Mouse (Mus musculus) ES-CJ7 (cell line): ENCODE results near the gene Ptprd.

ENCODE experiments used
- DNase-seq: peaks from one replicate; pipeline ENCODE4 v3.0.0; 2011; ENCODE audit warnings: low read depth, low spot score

Gene Ptprd

DNA sequence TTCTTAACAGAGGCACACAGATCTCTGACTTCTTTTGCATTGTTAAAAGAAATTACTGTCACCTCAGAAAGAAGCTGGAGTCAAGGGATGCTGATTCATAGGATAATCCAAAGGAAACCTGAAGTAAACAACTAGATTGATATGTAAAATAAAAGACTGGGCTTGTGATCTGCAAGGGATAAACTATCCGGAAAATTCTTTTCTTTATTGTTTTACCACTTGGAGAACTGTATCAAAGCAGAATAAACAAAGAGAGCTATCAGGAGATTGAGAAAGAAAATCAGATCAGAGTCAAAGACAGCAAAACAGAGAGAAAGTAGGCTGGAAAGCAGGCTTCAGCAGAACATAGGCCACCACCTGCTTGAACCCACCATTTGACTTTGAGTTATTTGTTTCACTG is 962.0 kb downstream of the Ptprd start:
- peak; percentile 41 for DNase-seq

- DNase-seq = no peak
Measured at GRCm38 (mm10) chr4:77248918-77249317, 962.8 kb downstream of the Ptprd start.

DNA sequence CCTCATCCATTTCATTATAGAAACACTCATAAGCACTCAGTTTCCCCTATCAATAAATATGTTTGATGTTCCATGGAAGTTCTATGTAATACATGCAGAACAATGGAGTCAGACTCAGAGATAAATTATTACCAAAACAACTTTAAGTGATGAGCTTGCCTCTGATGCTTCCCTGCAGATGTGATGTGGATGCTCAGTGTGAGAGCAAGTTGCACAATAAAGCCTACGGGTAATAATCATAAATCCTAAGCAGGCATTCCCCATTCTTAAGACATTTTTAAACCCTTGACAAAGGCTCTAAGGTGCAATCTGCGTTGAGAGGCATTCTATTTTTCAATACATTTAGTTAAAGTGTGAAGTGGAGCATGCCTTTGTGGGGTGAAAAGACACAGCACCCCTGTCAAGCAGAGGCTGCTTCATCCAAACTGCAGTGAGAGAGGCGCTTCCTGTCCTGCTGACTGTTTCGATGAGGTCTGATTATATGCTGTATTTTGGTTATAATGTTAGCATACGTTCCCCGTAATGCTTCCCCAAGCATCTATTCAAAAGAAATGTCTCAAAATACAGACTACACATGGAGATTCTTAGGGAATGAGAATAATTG is 969.8 kb downstream of the Ptprd start:
- DNase-seq = no peak

DNA sequence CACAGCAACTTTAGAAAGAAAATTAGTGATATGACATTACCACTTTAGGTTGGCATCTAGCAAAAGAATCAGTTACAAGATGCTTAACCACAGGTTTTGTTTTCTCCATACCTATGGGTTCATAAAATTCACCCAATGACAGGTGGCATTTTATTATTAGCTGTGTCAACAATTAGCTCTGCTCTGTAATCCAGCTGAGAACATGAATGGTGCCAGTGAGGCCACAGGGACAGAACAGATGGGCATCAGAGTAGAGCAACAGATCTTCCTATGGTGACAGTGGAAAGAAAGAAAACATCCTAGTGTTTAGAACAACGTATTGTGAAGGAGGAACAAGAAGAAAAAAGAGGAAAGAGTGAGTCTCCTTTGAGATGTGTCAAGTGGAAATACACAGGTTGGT is 973.6 kb downstream of the Ptprd start:
- no peak for DNase-seq

DNA sequence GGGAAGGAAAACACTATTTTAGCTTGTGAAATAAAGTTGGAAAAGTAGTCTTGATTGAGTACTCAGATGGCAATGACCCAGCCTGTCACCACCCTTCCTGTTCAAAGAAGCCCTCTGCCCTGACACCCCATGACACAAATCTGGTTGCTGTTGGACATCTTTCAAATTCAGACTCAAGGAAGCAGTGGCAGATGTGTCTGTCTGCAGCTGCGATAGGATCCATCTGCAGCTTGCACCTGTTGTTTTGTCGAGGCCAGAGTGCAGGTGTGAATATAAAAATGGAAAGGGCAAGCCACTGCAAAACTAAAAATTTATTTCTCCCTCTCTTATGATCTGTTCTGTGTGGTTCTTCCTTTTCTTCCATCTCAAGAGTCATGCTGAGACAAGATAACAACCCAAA is 978.5 kb downstream of the Ptprd start:
- no peak for DNase-seq

GRCm38 (mm10) chr4:77168866-77169265 is 1042.9 kb downstream of the Ptprd start:
- DNase-seq = no peak

- no peak for DNase-seq
Measured at GRCm38 (mm10) chr4:77157601-77158000, 1054.2 kb downstream of the Ptprd start.

- no peak for DNase-seq
Measured at GRCm38 (mm10) chr4:77155561-77155960, 1056.2 kb downstream of the Ptprd start.

DNA sequence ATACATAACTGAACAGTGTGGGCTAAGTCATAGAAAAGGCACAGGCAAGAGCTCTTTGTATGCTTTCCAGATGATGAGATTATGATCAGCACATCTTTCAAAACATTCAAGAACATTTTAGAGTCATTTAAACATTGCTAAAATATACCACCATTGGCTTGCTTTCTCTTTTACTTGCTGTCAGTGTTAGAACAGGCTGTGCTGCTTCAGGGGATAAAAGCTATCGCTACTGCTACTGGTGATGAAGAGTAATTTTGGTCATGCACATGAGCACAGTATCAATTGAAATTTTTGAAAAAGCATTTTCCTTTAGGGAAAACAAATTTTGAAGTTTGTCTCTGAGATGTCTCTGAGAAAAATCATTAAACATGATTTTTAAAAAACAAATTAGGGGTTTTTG is 1056.7 kb downstream of the Ptprd start:
- DNase-seq = no peak

DNA sequence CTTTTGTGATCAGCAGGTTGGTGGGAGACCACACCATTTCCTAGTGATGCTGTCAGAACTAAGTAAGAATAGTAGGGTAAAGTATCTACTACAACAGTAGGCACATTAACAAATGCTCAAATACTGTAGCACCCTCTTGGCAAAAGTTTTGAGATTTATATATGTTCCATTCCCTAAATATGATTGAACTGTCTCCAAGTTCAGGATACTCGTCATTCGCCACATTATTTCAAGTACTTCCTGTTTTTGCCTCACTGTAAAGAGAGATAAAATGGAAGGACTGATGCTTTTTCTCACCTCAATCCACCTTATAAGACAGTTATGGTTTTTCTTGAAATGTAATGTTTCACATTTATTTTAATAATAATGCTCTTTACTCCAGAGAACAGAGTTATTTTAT is 1086.9 kb downstream of the Ptprd start:
- no peak for DNase-seq

GRCm38 (mm10) chr4:77110894-77111293 is 1100.9 kb downstream of the Ptprd start:
- no peak for DNase-seq

GRCm38 (mm10) chr4:77107291-77107690 is 1104.5 kb downstream of the Ptprd start:
- DNase-seq = no peak

- DNase-seq = peak; percentile 63
Measured at GRCm38 (mm10) chr4:77083165-77083564, 1128.6 kb downstream of the Ptprd start.

DNA sequence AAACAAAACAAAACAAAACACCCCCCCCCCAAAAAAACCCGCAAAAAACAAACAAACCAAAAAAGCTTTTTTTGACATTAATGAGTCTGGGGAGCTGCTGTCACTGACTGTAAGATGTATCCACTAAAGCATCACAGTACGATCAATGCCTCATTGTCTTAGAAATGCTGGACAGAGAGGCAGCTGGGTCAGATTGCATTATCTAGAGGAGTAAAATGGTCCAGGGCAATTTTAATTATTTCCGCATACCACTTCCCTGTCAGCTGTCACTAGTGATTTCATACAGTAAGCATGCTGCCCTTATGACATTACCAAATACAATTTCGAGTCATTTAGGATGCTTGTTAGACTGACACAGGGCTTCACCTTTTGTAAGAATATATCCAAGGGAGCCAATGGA is 1134.2 kb downstream of the Ptprd start:
- DNase-seq = no peak

- DNase-seq = no peak
Measured at GRCm38 (mm10) chr4:77050536-77051207, 1161.1 kb downstream of the Ptprd start.

GRCm38 (mm10) chr4:77004483-77004882 is 1207.3 kb downstream of the Ptprd start:
- DNase-seq = no peak

- no peak for DNase-seq
Measured at GRCm38 (mm10) chr4:76996172-76996571, 1215.6 kb downstream of the Ptprd start.

GRCm38 (mm10) chr4:76989961-76990360 is 1221.8 kb downstream of the Ptprd start:
- DNase-seq = no peak

- DNase-seq = no peak
Measured at GRCm38 (mm10) chr4:76977056-76977809, 1234.5 kb downstream of the Ptprd start.

DNA sequence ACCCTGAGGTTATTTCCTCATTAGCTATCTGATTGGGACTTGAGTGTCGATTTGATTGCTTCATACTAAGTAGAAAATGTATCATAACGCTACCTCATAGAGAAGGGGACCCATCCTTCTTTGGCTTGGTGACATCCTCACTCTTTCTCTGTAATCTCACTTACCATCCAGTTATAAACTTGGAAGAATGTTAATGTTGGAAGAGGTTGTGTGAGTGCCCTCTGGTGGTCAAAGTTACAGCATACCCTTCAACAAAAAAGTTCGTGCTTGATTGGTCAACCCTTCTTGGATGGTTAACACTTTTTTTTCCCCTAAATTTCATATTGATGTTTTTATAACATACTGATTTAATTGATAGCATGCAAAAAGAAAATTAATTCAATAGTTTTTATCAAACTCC is 1263.5 kb downstream of the Ptprd start:
- peak; percentile 43 for DNase-seq

DNA sequence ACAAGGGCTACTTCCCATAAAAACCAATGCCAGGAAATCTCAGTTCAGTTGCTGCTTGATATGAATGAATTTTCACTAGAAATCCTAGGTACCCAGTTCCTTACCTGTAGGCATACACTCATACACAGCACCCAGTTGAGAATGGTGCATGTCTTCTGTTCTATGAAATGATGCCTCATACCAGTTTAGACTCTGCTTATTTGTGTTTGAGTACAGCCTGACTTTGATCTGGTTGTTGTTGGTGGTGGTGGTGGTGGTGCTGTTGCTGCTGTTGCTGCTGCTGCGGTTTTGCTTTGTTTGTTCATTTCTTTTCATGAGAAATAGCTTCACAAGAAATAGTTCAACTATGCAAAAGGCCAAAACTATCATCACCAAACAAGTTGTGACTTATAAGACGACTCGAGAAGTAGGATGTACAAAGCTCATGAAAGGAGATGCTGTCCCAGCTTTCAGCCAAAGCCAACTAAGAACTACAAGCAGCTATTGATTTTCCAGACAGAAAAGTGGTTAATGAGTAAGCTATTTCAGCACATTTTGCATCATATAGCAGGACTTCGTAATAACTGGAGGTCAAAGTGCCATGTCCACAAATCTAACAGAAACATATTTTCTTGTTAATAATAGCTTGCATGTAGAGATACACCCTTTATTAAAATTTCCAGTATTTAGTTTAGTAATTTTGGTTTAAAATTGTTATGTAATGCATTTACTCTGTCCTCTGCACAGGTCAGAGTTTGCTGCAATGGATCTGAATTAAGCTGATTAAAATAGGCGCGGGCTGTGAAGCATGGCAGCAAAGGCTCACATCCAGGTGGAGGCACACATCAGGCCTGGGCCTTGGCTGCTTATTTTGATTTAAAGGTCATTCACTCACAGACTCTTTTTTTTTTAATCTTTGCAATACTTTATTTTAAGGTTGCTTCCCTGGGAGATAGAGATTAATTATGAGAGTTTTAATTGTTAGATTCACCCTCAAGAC is 1270.1 kb downstream of the Ptprd start:
- no peak for DNase-seq

- DNase-seq = peak; percentile 10
Measured at GRCm38 (mm10) chr4:76931559-76931958, 1280.2 kb downstream of the Ptprd start.
